Mouse (Mus musculus) intestine, postnatal 0 days (tissue): Measurements from ENCODE around the gene Tmem178b. TPM values are rescaled to one million over a fixed set of nuclear protein-coding genes. Genes with fewer than 3 reads are reported as not detected.
A peak's percentile ranks its signal among the peaks of the same experiment; 100 is the strongest.

Experiments
- ATAC-seq: fragments of 200-750 bp; cut with Nextera tagmentation; 2 replicates; pipeline ENCODE4 v1.8.0; 2017; ENCODE audit warnings: mild to moderate bottlenecking, moderate TSS enrichment, moderate library complexity
- H3K27ac ChIP-seq: fragments of 300-500 bp; sonication (generic); 2 replicates; pipeline ENCODE4 v1.5.1; 2014; ENCODE audit warnings: mild to moderate bottlenecking, low read depth, low read length, moderate library complexity
- H3K27me3 ChIP-seq: fragments of 300-500 bp; sonication (generic); replicated peaks from 2 replicates; pipeline ENCODE4 v1.6.1; 2014; ENCODE audit warnings: low read length, mixed read lengths; ENCODE audit not compliant: control insufficient read depth, insufficient read depth
- H3K36me3 ChIP-seq: fragments of 300-500 bp; sonication (generic); 2 replicates; pipeline ENCODE4 v1.6.1; 2014; ENCODE audit warnings: mild to moderate bottlenecking, moderate library complexity; ENCODE audit not compliant: control insufficient read depth, insufficient read depth
- H3K4me1 ChIP-seq: fragments of 300-500 bp; sonication (generic); replicated peaks from 2 replicates; pipeline ENCODE4 v1.6.1; 2014; ENCODE audit warnings: antibody characterized with exemption, low read length, mixed read lengths; ENCODE audit not compliant: control insufficient read depth, insufficient read depth
- H3K4me2 ChIP-seq: fragments of 300-500 bp; sonication (generic); replicated peaks from 2 replicates; pipeline ENCODE4 v1.6.1; 2014; ENCODE audit warnings: low read depth, mild to moderate bottlenecking, moderate library complexity
- H3K4me3 ChIP-seq: fragments of 300-500 bp; sonication (generic); 2 replicates; pipeline ENCODE4 v1.5.1; 2014; ENCODE audit warnings: low read depth, low read length
- H3K9ac ChIP-seq: fragments of 300-500 bp; sonication (generic); 2 replicates; pipeline ENCODE4 v1.6.1; 2014; ENCODE audit warnings: mild to moderate bottlenecking, low read depth, low read length
- H3K9me3 ChIP-seq: fragments of 300-500 bp; sonication (generic); 2 replicates; pipeline ENCODE4 v1.6.1; 2016; ENCODE audit warnings: mixed run types; ENCODE audit not compliant: control insufficient read depth
- CTCF ChIP-seq: sonication (generic); IDR thresholded peaks from 2 replicates; pipeline ENCODE4 v1.5.1; 2016; ENCODE audit warnings: low read depth, mild to moderate bottlenecking, control low read depth, antibody characterized with exemption, moderate library complexity
- WGBS: fragments of 180-500 bp; shearing (Covaris S2); extraction: QIAGEN DNeasy Blood & Tissue Kit; methylation state at CpG from one replicate; pipeline ENCODE4 v1.1.7; 2014; 5-methylcytosine and 5-hydroxymethylcytosine counted together
- polyA plus RNA-seq: library from polyadenylated mRNA; unstranded; fragments of >200 nt; fragmentation: Nextera tagmentation; extraction: Ambion mirVana; gene quantifications from 2 replicates; pipeline ENCODE4 v1.2.1, GENCODE M21; 2015

Gene Tmem178b
- polyA plus RNA-seq, 1 experiment from 2014 or later = 0.60 TPM

GRCm38 (mm10) chr6:40235793-40236470 lies 362.9 kb downstream of the Tmem178b start:
- H3K4me2 ChIP-seq = no peak overlapping the region
- ATAC-seq = no peak
- 27% methylated on average over 10 of the region's 10 CpGs for WGBS
- H3K27ac ChIP-seq = no peak overlapping the region
- no peaks in the 10 kb centered on the region for H3K36me3 ChIP-seq
- no peaks in the 10 kb centered on the region for H3K27me3 ChIP-seq
- no peak overlapping the region for H3K4me3 ChIP-seq
- TF ChIP-seq CTCF = peak; percentile 88
- H3K9me3 ChIP-seq = no peaks in the 10 kb centered on the region
- no peak overlapping the region for H3K9ac ChIP-seq
- H3K4me1 ChIP-seq = no peaks in the 10 kb centered on the region

- H3K4me2 ChIP-seq = no peak overlapping the region
- 61% methylated on average over 13 of the region's 13 CpGs for WGBS
- H3K4me3 ChIP-seq = no peak overlapping the region
- ATAC-seq = no peak
- TF ChIP-seq CTCF = peak; percentile 70
- no peak overlapping the region for H3K9ac ChIP-seq
- H3K9me3 ChIP-seq = no peaks in the 10 kb centered on the region
- no peaks in the 10 kb centered on the region for H3K4me1 ChIP-seq
- no peaks in the 10 kb centered on the region for H3K36me3 ChIP-seq
- H3K27me3 ChIP-seq = no peaks in the 10 kb centered on the region
- no peak overlapping the region for H3K27ac ChIP-seq
These were observed 364.0 kb downstream of the Tmem178b start for GRCm38 (mm10) chr6:40236841-40237765.

- no peak overlapping the region for H3K27ac ChIP-seq
- ATAC-seq = no peak
- no peak overlapping the region for H3K4me2 ChIP-seq
- no peak for TF ChIP-seq CTCF
- no peaks in the 10 kb centered on the region for H3K36me3 ChIP-seq
- WGBS = 56% methylated on average over 3 of the region's 3 CpGs
- no peaks in the 10 kb centered on the region for H3K9me3 ChIP-seq
- no peak overlapping the region for H3K9ac ChIP-seq
- no peaks in the 10 kb centered on the region for H3K27me3 ChIP-seq
- no peak overlapping the region for H3K4me3 ChIP-seq
- H3K4me1 ChIP-seq = no peaks in the 10 kb centered on the region
These were observed 365.8 kb downstream of the Tmem178b start for GRCm38 (mm10) chr6:40238857-40239256.

- Histone ChIP-seq H3K4me1 (no peaks in the 10 kb centered on the region), H3K27ac (no peak overlapping the region), H3K27me3 (no peaks in the 10 kb centered on the region), H3K9me3 (no peaks in the 10 kb centered on the region), H3K4me2 (no peak overlapping the region), H3K36me3 (no peaks in the 10 kb centered on the region), H3K4me3 (no peak overlapping the region), H3K9ac (no peak overlapping the region)
- 70% methylated on average over 2 of the region's 2 CpGs for WGBS
- ATAC-seq = no peak
- no peak for TF ChIP-seq CTCF
These were observed 367.6 kb downstream of the Tmem178b start for GRCm38 (mm10) chr6:40240671-40241070.

- H3K9ac ChIP-seq = no peak overlapping the region
- no peaks in the 10 kb centered on the region for H3K9me3 ChIP-seq
- H3K4me2 ChIP-seq = no peak overlapping the region
- no peak for TF ChIP-seq CTCF
- ATAC-seq = no peak
- no peak overlapping the region for H3K4me3 ChIP-seq
- no peak overlapping the region for H3K27ac ChIP-seq
- no peaks in the 10 kb centered on the region for H3K4me1 ChIP-seq
- H3K27me3 ChIP-seq = no peaks in the 10 kb centered on the region
- 94% methylated on average over 17 of the region's 17 CpGs for WGBS
- H3K36me3 ChIP-seq = no peaks in the 10 kb centered on the region
These were observed 374.4 kb downstream of the Tmem178b start for GRCm38 (mm10) chr6:40247398-40247946.

GRCm38 (mm10) chr6:40249939-40250338 lies 376.9 kb downstream of the Tmem178b start:
- no peak overlapping the region for H3K4me2 ChIP-seq
- ATAC-seq = no peak
- H3K27me3 ChIP-seq = no peaks in the 10 kb centered on the region
- no peaks in the 10 kb centered on the region for H3K4me1 ChIP-seq
- H3K36me3 ChIP-seq = no peaks in the 10 kb centered on the region
- no peak overlapping the region for H3K9ac ChIP-seq
- H3K27ac ChIP-seq = no peak overlapping the region
- TF ChIP-seq CTCF = no peak
- no peaks in the 10 kb centered on the region for H3K9me3 ChIP-seq
- no peak overlapping the region for H3K4me3 ChIP-seq
